Comparison of ENCODE assay signal across 13 mouse cellular contexts in genomic region chr1:125945136-125945535, GRCm38 (mm10). TPM values are rescaled to one million over a fixed set of nuclear protein-coding genes. Genes with fewer than 3 reads are reported as not detected.
A peak's percentile ranks its signal among the peaks of the same experiment; 100 is the strongest.
DNase-seq lines count a peak whose midpoint lies in the region; ATAC-seq lines count a peak whose summit lies in the region.
"Had no signal": no experiment of that assay in that cellular context is flagged by ENCODE, and none has a peak within 500 bp of the region (broad histone marks: within the 10 kb centered on the region; RNA-seq: fewer than 3 reads in every experiment).

No protein-coding gene starts in this region.

- intact Hi-C loops in left cerebral cortex, postnatal 14 days (cut with DNase I), result no loop called here

- 69% methylated on average over 9 of the region's 9 CpGs for WGBS in liver, embryonic 12.5 days (ENCODE audit: insufficient replicate concordance)

- H3K27ac ChIP-seq in liver, embryonic 12.5 days, result no peak overlapping the region
- H3K27ac ChIP-seq: liver, embryonic 15.5 days; midbrain, embryonic 12.5 days had no signal

- no peaks in the 10 kb centered on the region for H3K36me3 ChIP-seq in liver, embryonic 12.5 days
- H3K36me3 ChIP-seq: liver, embryonic 15.5 days; midbrain, embryonic 12.5 days had no signal

- no peak overlapping the region for H3K4me2 ChIP-seq in liver, embryonic 12.5 days
- H3K4me2 ChIP-seq: liver, embryonic 15.5 days; midbrain, embryonic 12.5 days had no signal

- DNase-seq in frontal cortex, postnatal 25 days (ENCODE audit: low spot score in 2 of 2), result no peak
- peak; percentile 75 for DNase-seq in brain, adult 2 months (ENCODE audit: low read depth, low spot score)
- peak; percentile 72 for DNase-seq in layer of hippocampus, adult 11-12 months (ENCODE audit: low spot score)
- peak; percentile 57 to 64 for DNase-seq in left cerebral cortex, postnatal 14 days (ENCODE audit: low spot score in 2 of 2)
- DNase-seq in Muller cell, postnatal 12 days (ENCODE audit: inconsistent ontology term), result no peak
- no peak for DNase-seq in thymus, postnatal 14 days
- DNase-seq: cerebellum, postnatal 36 days; heart, postnatal 10 days; kidney, postnatal 10 days had no signal

- no peak overlapping the region for H3K4me3 ChIP-seq in liver, embryonic 12.5 days
- H3K4me3 ChIP-seq: liver, embryonic 15.5 days; midbrain, embryonic 12.5 days had no signal

- H3K27me3 ChIP-seq in liver, embryonic 12.5 days (replicated peaks), result no peaks in the 10 kb centered on the region
- H3K27me3 ChIP-seq: liver, embryonic 15.5 days; midbrain, embryonic 12.5 days had no signal

- H3K9ac ChIP-seq in liver, embryonic 12.5 days, result no peak overlapping the region
- H3K9ac ChIP-seq: liver, embryonic 15.5 days; midbrain, embryonic 12.5 days had no signal

- peak; percentile 80 for ATAC-seq in frontal cortex, adult (ENCODE audit: low TSS enrichment)
- ATAC-seq in liver, embryonic 12.5 days, result no peak

- H3K9me3 ChIP-seq in liver, embryonic 12.5 days (replicated peaks), result no peaks in the 10 kb centered on the region
- H3K9me3 ChIP-seq: liver, embryonic 15.5 days; midbrain, embryonic 12.5 days had no signal

- no peaks in the 10 kb centered on the region for H3K4me1 ChIP-seq in liver, embryonic 12.5 days
- H3K4me1 ChIP-seq: liver, embryonic 15.5 days; midbrain, embryonic 12.5 days had no signal

RNA-seq across cellular contexts. Expression of gene Lypd1, which starts 32.2 kb away (rescaled TPM):
- total RNA-seq in left cerebral cortex, postnatal 14 days (2021), result 100 to 1,000 TPM; 140 to 144 TPM
- polyA plus RNA-seq in liver, embryonic 12.5 days (2016; fragmentation: Nextera tagmentation; extraction: Ambion mirVana), result 0.27 and 0.44 TPM in 2 replicates

Comparison
In these comparisons a context has a peak if more than half of its experiments do, and no peak if none do; other contexts are left out.
1. DNase-seq: peak in brain, adult 2 months (single experiment), layer of hippocampus, adult 11-12 months (single experiment) and left cerebral cortex, postnatal 14 days (2 of 2); none in frontal cortex, postnatal 25 days (0 of 2), Muller cell, postnatal 12 days (single experiment) and thymus, postnatal 14 days (single experiment).